Mouse (Mus musculus): ENCODE results near the gene Fzr1. TPM values are rescaled to one million over a fixed set of nuclear protein-coding genes. Genes with fewer than 3 reads are reported as not detected.

Gene Fzr1
- polyA plus RNA-seq, 1 experiment from 2014 or later, result 98.8 TPM

DNA sequence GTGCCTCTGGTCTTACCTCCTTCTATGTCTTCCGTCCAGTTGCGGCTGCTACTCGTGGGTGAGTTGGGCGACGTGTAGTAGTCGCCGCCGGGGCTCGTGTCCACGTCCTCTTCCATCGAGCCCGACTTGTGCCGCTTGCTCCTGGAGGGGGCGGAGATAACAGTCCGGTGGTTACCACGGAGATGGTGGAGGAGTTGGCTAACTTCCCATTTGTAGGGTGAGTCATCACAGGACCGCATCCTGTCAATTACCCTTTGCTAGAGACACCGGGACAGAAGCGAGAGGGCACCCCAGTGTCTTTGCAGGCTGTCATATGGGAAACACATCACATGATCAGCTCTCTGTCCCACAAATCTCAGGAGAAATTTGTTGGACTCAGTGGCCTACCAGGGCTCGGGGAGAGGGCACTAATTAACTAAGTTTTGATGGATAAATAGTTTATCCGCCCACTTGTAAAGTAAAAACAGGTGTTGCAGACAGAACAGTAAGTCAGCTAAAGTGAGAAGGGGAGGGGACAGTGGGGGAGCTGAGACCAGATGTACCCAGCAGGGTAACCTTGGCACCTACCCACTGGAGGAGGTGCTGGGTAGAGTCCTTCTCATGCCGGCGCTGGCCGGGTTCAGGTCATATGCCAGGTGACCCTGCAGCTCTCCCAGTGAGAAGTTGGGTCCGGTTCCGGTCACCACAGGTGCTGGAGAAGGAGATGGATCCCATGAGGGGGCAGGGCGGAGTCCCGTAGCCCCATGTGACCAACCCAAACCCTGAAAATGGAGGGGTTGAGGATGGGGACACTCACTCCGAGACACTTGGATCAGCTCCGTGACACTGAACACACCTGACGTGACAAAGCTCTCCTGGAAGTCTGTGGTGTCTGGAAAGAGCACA is 29.5 kb upstream of the Fzr1 start:
- Histone ChIP-seq H3K9ac (no peak overlapping the region), H3K4me3 (replicated peaks) (peak overlapping the region; percentile 19), H3K27me3 (no peaks in the 10 kb centered on the region), H3K9me3 (replicated peaks) (no peaks in the 10 kb centered on the region), H3K36me3 (peaks cover 60% of the 10 kb centered on the region), H3K27ac (replicated peaks) (peak overlapping the region; percentile 5), H3K4me1 (peaks cover 84% of the 10 kb centered on the region), H3K4me2 (replicated peaks) (peak overlapping the region; percentile 21)
- 25% methylated on average over 31 of the region's 31 CpGs for WGBS
- no peak for ATAC-seq (ENCODE audit: insufficient number of reproducible peaks, low FRiP score, low TSS enrichment, low read depth)

- WGBS, result 32% methylated on average over 24 of the region's 24 CpGs
- Histone ChIP-seq H3K27ac (replicated peaks) (peak overlapping the region; percentile 5; the same call in 1 of the 2 replicates), H3K9me3 (replicated peaks) (no peaks in the 10 kb centered on the region), H3K27me3 (no peaks in the 10 kb centered on the region), H3K4me1 (peaks cover 84% of the 10 kb centered on the region), H3K36me3 (peaks cover 59% of the 10 kb centered on the region), H3K4me2 (replicated peaks) (peak overlapping the region; percentile 21), H3K9ac (no peak overlapping the region), H3K4me3 (replicated peaks) (peak overlapping the region; percentile 19)
- ATAC-seq (ENCODE audit: insufficient number of reproducible peaks, low FRiP score, low TSS enrichment, low read depth), result no peak
Measured at GRCm38 (mm10) chr10:81406504-81407440, 28.5 kb upstream of the Fzr1 start.

DNA sequence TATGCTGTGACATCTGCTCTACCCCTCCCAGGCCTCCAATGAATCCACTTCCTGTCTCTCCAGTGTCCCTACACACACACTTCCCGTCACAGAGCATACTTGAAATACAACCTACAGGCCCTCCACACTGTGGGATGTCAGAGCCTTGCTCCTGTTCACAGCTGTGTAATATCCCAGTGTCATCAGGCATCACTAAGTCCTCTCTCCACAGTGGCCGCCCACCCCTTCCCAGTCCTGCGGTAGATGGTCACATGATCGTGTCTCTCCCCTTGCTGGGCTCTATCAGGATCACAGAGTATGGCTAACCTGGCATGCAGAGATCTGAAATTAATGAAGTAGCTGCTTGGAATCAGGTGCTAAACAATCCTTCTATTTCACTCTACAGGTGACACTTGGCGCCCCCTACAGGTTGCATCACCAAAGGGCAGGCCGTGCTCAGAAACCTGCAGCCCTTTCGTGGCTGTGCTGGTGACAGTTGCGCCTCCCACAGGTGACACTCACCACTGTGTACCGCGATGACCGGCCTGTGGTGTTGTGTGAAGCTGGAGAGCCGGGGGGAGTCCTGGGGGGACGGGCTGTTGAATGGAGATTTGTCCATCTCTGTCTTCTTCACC is 27.4 kb upstream of the Fzr1 start:
- Histone ChIP-seq H3K27ac (replicated peaks) (no peak overlapping the region; the same call in 1 of the 2 replicates), H3K4me1 (peaks cover 84% of the 10 kb centered on the region), H3K36me3 (peaks cover 58% of the 10 kb centered on the region), H3K9ac (no peak overlapping the region), H3K4me3 (replicated peaks) (no peak overlapping the region), H3K4me2 (replicated peaks) (no peak overlapping the region), H3K27me3 (no peaks in the 10 kb centered on the region), H3K9me3 (replicated peaks) (no peaks in the 10 kb centered on the region)
- ATAC-seq (ENCODE audit: insufficient number of reproducible peaks, low FRiP score, low TSS enrichment, low read depth), result no peak
- WGBS, result 49% methylated on average over 13 of the region's 13 CpGs

DNA sequence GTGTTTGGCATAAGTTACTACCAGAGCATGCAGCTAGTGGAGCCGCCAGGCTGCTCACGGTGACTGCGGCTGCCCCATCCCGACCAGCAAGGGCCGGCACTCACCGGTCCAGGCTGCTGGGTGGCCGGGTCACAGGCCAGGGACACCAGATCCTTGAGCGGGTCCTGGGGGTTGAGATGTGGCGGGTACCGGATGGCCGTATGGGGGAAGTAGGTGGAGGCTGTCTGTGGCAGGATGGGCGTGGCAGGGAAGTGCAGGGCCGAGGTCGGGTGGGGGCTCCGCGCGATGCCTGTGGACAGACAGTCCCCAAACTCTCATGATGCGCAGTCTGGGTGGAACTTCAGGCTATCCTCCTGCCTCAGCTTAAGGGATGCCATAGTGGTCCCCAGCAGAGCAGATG is 26.4 kb upstream of the Fzr1 start:
- WGBS, result 72% methylated on average over 18 of the region's 18 CpGs
- Histone ChIP-seq H3K36me3 (peaks cover 65% of the 10 kb centered on the region), H3K27ac (replicated peaks) (no peak overlapping the region), H3K9me3 (replicated peaks) (no peaks in the 10 kb centered on the region), H3K4me2 (replicated peaks) (no peak overlapping the region), H3K4me1 (peaks cover 78% of the 10 kb centered on the region), H3K4me3 (replicated peaks) (no peak overlapping the region), H3K27me3 (no peaks in the 10 kb centered on the region), H3K9ac (no peak overlapping the region)
- no peak for ATAC-seq (ENCODE audit: insufficient number of reproducible peaks, low FRiP score, low TSS enrichment, low read depth)

- Histone ChIP-seq H3K9me3 (replicated peaks) (no peaks in the 10 kb centered on the region), H3K4me1 (peaks cover 72% of the 10 kb centered on the region), H3K4me3 (replicated peaks) (no peak overlapping the region), H3K9ac (no peak overlapping the region), H3K27ac (replicated peaks) (peak overlapping the region; percentile 90; the same call in 1 of the 2 replicates), H3K4me2 (replicated peaks) (no peak overlapping the region), H3K27me3 (no peaks in the 10 kb centered on the region), H3K36me3 (peaks cover 71% of the 10 kb centered on the region)
- ATAC-seq (ENCODE audit: insufficient number of reproducible peaks, low FRiP score, low TSS enrichment, low read depth), result no peak
- WGBS, result 21% methylated on average over 9 of the region's 9 CpGs
Measured at GRCm38 (mm10) chr10:81404082-81404481, 25.8 kb upstream of the Fzr1 start.

GRCm38 (mm10) chr10:81403511-81403910 is 25.2 kb upstream of the Fzr1 start:
- no peak for ATAC-seq (ENCODE audit: insufficient number of reproducible peaks, low FRiP score, low TSS enrichment, low read depth)
- no peak overlapping the region for H3K4me2 ChIP-seq (replicated peaks)
- no peak overlapping the region for H3K4me3 ChIP-seq (replicated peaks)
- peaks cover 70% of the 10 kb centered on the region for H3K36me3 ChIP-seq
- WGBS, result 62% methylated on average over 10 of the region's 10 CpGs
- peak overlapping the region; percentile 90 for H3K27ac ChIP-seq (replicated peaks)
- H3K4me1 ChIP-seq, result peaks cover 66% of the 10 kb centered on the region
- H3K9ac ChIP-seq, result no peak overlapping the region
- H3K9me3 ChIP-seq (replicated peaks), result no peaks in the 10 kb centered on the region
- H3K27me3 ChIP-seq, result no peaks in the 10 kb centered on the region

DNA sequence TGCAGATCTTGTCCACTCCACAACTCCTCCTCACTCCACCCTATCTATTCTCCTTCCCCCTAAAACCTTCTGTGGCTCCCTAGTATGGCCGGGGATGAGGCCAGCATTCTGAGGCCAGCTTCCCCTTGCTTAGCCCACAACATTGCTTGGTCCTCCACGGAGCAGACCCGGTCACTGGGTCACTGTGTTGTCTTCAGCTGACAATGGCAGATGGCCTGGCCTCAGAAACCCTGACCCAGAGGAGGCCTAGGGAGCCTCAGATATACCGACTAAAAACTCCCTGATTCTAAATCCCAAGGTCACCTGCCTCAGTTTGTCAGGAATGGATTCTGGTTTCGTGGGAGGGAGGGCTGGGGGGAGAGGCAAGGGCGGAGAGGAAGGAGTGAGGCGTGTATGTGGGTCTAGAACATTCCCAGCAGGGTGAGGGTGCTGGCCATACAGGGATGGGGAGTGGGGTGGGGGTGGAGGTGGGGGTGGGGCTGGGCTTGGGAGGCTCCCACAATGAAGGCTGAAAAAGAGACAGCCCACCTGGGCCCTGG is 24.0 kb upstream of the Fzr1 start:
- Histone ChIP-seq H3K9ac (no peak overlapping the region), H3K27me3 (no peaks in the 10 kb centered on the region), H3K36me3 (peaks cover 72% of the 10 kb centered on the region), H3K4me2 (replicated peaks) (peak overlapping the region; percentile 31; the same call in 1 of the 2 replicates), H3K27ac (replicated peaks) (peak overlapping the region; percentile 90), H3K4me1 (peaks cover 60% of the 10 kb centered on the region), H3K4me3 (replicated peaks) (no peak overlapping the region; the same call in 1 of the 2 replicates), H3K9me3 (replicated peaks) (no peaks in the 10 kb centered on the region)
- 21% methylated on average over 7 of the region's 7 CpGs for WGBS
- no peak; the same call in 1 of the 2 replicates for ATAC-seq (ENCODE audit: insufficient number of reproducible peaks, low FRiP score, low TSS enrichment, low read depth)

DNA sequence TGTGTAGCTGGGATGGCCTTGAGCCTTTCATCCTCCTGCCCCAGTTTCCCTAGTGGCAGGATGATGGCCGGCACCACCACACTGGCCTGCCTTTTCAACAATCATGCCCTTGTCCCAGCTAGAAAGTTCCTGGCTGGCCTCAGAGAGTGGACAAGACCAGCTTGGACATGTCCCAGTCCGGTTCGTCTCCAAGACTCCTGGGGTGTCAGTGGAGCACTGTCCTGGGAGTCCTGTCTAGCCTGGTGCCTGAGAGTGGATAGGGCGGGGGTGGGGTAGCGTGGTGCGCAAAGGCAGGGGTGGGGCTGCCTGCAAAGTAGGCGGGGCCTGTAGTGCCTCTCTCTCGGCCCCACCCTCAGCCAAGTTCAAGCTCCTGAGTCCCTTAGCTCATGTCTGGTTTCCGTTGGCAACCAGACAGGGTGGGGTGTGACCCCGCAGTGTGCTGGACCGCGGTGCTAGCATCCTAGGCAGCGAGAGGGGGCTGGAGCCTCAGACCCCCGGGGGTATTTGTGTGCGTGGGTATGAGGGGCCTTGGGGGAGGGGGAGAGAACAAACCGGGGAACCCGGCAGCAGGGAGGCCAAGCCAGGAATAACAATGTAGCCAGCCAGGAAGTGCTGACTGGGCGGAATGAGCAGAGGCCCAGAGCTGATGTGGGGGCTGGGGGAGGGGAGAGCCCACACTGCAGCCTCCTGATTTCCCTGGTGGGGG is 23.4 kb upstream of the Fzr1 start:
- Histone ChIP-seq H3K9ac (no peak overlapping the region; the same call in 1 of the 2 replicates), H3K27me3 (no peaks in the 10 kb centered on the region), H3K27ac (replicated peaks) (peak overlapping the region; percentile 90), H3K36me3 (peaks cover 69% of the 10 kb centered on the region), H3K4me3 (replicated peaks) (no peak overlapping the region; the same call in 1 of the 2 replicates), H3K4me2 (replicated peaks) (peak overlapping the region; percentile 31; the same call in 1 of the 2 replicates), H3K4me1 (peaks cover 56% of the 10 kb centered on the region), H3K9me3 (replicated peaks) (no peaks in the 10 kb centered on the region)
- peak; percentile 87 for ATAC-seq (ENCODE audit: insufficient number of reproducible peaks, low FRiP score, low TSS enrichment, low read depth)
- 9% methylated on average over 18 of the region's 18 CpGs for WGBS

DNA sequence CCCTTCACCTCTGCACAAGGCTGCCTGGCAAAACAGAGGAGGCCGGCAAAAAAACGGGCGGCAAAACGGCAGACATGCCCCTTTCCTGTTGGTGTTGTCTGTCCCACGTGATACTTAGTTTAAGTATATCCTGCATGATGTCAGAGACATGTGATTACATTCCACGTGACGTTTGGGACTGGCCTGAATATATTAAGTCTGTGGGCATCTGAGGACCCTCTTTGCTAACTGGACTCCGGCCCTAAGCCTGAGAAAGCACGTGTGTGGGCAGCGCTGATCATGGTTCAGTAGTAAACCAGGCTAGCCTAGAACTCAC is 22.8 kb upstream of the Fzr1 start:
- Histone ChIP-seq H3K9me3 (replicated peaks) (no peaks in the 10 kb centered on the region), H3K4me2 (replicated peaks) (no peak overlapping the region), H3K4me3 (replicated peaks) (no peak overlapping the region), H3K36me3 (peaks cover 68% of the 10 kb centered on the region), H3K4me1 (peaks cover 57% of the 10 kb centered on the region), H3K27ac (replicated peaks) (peak overlapping the region; percentile 90), H3K9ac (no peak overlapping the region; the same call in 1 of the 2 replicates), H3K27me3 (no peaks in the 10 kb centered on the region)
- WGBS, result 38% methylated on average over 10 of the region's 10 CpGs
- no peak for ATAC-seq (ENCODE audit: insufficient number of reproducible peaks, low FRiP score, low TSS enrichment, low read depth)
